Mouse (Mus musculus): ENCODE data around the gene Prkce.

- TF ChIP-seq POLR2A (IDR thresholded peaks at IDR 0.05; ENCODE audit: borderline replicate concordance, control insufficient read depth, low read depth, low read length) (no peak), CTCF (IDR thresholded peaks at IDR 0.05; ENCODE audit: control insufficient read depth, insufficient read depth, low read length) (no peak)
Observed at GRCm38 (mm10) chr17:86379405-86380137, 212.0 kb downstream of the Prkce start.

Data from bone marrow, adult 2 months (tissue).